Comparison of ENCODE assay signal across 9 mouse cellular contexts in the genomic region with DNA sequence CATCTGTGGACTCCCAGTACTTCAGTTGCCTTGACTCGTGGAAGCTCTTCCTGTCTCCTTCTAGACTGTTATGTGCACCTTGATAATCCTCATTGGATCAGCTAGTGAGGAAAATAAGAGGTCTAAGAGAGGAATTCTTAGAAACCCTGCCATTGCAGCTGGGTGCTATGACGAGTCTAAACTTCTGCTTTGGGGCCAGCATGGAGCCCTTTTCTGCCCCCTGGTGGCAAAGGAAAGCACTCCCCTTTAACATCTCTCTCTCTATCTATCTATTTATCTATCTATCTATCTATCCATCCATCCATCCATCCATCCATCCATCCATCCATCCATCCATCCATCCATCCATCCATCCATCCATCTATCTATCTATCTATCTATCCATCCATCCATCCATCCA. TPM values are rescaled to one million over a fixed set of nuclear protein-coding genes. Genes with fewer than 3 reads are reported as not detected.
DNase-seq lines count a peak whose midpoint lies in the region; ATAC-seq lines count a peak whose summit lies in the region.
"Not testable (repeated sequence)": the region's sequence is repeated elsewhere in the genome, so short reads cannot be mapped to it uniquely, and the experiment has no call there.
"Had no signal": no experiment of that assay in that cellular context is flagged by ENCODE, and none has a peak within 500 bp of the region (broad histone marks: within the 10 kb centered on the region; RNA-seq: fewer than 3 reads in every experiment).

No protein-coding gene starts in this region.

- 9% methylated on average over 2 of the region's 2 CpGs for WGBS in intestine, embryonic 14.5 days
- 20% methylated on average over 2 of the region's 2 CpGs for WGBS in midbrain, embryonic 11.5 days

- not testable (repeated sequence) for H3K27me3 ChIP-seq in intestine, embryonic 14.5 days (replicated peaks; ENCODE audit: control insufficient read depth, insufficient read depth, low read length); midbrain, embryonic 11.5 days (ENCODE audit: control insufficient read depth, insufficient read depth, low read length); splenic B cell, adult 2 months (ENCODE audit: control insufficient read depth, insufficient read depth, low read length, poor library complexity, severe bottlenecking)

- H3K9ac ChIP-seq in intestine, embryonic 14.5 days (ENCODE audit: low read length); midbrain, embryonic 11.5 days (ENCODE audit: low read length): not testable (repeated sequence)

- not testable (repeated sequence) for H3K36me3 ChIP-seq in intestine, embryonic 14.5 days (ENCODE audit: control insufficient read depth, insufficient read depth, low read length); midbrain, embryonic 11.5 days (ENCODE audit: control insufficient read depth, insufficient read depth, low read length); splenic B cell, adult 2 months (ENCODE audit: control insufficient read depth, insufficient read depth, low read length, poor library complexity, severe bottlenecking)

- ATAC-seq in frontal cortex, adult (ENCODE audit: low TSS enrichment): peak; percentile 58
- ATAC-seq in intestine, embryonic 14.5 days (replicated peaks; ENCODE audit: low FRiP score, low TSS enrichment, low read depth); midbrain, embryonic 11.5 days (ENCODE audit: low FRiP score): not testable (repeated sequence)

- DNase-seq in CD4-positive helper T cell, adult 2 months (ENCODE audit: low read depth, low spot score): peak; percentile 27
- peak; percentile 68 for DNase-seq in adrenal gland, postnatal 10 days
- peak; percentile 52 to 56 for DNase-seq in cerebellum, postnatal 10 days
- peak; percentile 66 for DNase-seq in intestine, embryonic 14.5 days (ENCODE audit: low spot score)
- DNase-seq in liver: peak; percentile 38
- peak; percentile 76 for DNase-seq in midbrain, embryonic 11.5 days (ENCODE audit: low spot score, missing footprints)
- DNase-seq in splenic B cell, adult 2 months (ENCODE audit: low read depth, low spot score): peak; percentile 72

- not testable (repeated sequence) for H3K9me3 ChIP-seq in intestine, embryonic 14.5 days (ENCODE audit: control insufficient read depth, low read length); midbrain, embryonic 11.5 days (ENCODE audit: control insufficient read depth, low read length)

- H3K4me2 ChIP-seq in intestine, embryonic 14.5 days (ENCODE audit: low read length); midbrain, embryonic 11.5 days: not testable (repeated sequence)

- not testable (repeated sequence) for H3K27ac ChIP-seq in intestine, embryonic 14.5 days (ENCODE audit: low read depth); midbrain, embryonic 11.5 days (ENCODE audit: low read depth, low read length)

- H3K4me3 ChIP-seq in intestine, embryonic 14.5 days (ENCODE audit: low read depth, low read length); midbrain, embryonic 11.5 days (ENCODE audit: low read depth, low read length): not testable (repeated sequence)

- H3K4me1 ChIP-seq in intestine, embryonic 14.5 days (replicated peaks; ENCODE audit: control insufficient read depth, insufficient read depth, low read length); midbrain, embryonic 11.5 days (ENCODE audit: control insufficient read depth, insufficient read depth, low read length): not testable (repeated sequence)

RNA-seq across cellular contexts. Expression of a gene that starts 23.7 kb away (rescaled TPM):
- total RNA-seq in adrenal gland, postnatal 10 days (2021): 1 to 10 TPM; 4.0 to 7.0 TPM
- not detected in 2 replicates for polyA plus RNA-seq in intestine, embryonic 14.5 days (2014; fragmentation: Nextera tagmentation; extraction: Ambion mirVana)
- 0.22 TPM in 1 of 2 replicates, not detected in the other for polyA plus RNA-seq in midbrain, embryonic 11.5 days (2014; fragmentation: Nextera tagmentation; extraction: Ambion mirVana)
- polyA plus RNA-seq: heart, embryonic 16.5 days had no signal
